Mouse (Mus musculus) limb, embryonic 14.5 days (tissue): ENCODE measurements at regions not wholly inside any gene's neighbourhood (a gene's known extent, or its start where the extent isn't known, plus 50 kb on each side); places are given as distances from the start of the nearest gene placed in this dataset.

Experiments
- ATAC-seq: fragments of 200-750 bp; cut with Nextera tagmentation; 2 replicates; pipeline ENCODE4 v1.8.0; 2017; ENCODE audit warnings: low read depth, moderate number of reproducible peaks, moderate TSS enrichment; ENCODE audit not compliant: low FRiP score
- DNase-seq: peaks from one replicate; pipeline ENCODE4 v3.0.0-alpha.2; 2015; ENCODE audit warnings: low spot score
- H3K27ac ChIP-seq: fragments of 300-500 bp; sonication (generic); replicated peaks from 2 replicates; pipeline ENCODE4 v1.5.1; 2014; ENCODE audit warnings: low read depth, mild to moderate bottlenecking, low read length, moderate library complexity, mixed read lengths
- H3K27me3 ChIP-seq: fragments of 300-500 bp; sonication (generic); 2 replicates; pipeline ENCODE4 v1.6.1; 2014; ENCODE audit warnings: low read length, mixed read lengths; ENCODE audit not compliant: control insufficient read depth, insufficient read depth
- H3K36me3 ChIP-seq: fragments of 300-500 bp; sonication (generic); 2 replicates; pipeline ENCODE4 v1.6.1; 2014; ENCODE audit warnings: mild to moderate bottlenecking, low read length, moderate library complexity, mixed read lengths; ENCODE audit not compliant: control insufficient read depth, insufficient read depth
- H3K4me1 ChIP-seq: fragments of 300-500 bp; sonication (generic); 2 replicates; pipeline ENCODE4 v1.6.1; 2014; ENCODE audit warnings: antibody characterized with exemption, low read length, mixed read lengths; ENCODE audit not compliant: control insufficient read depth, insufficient read depth
- H3K4me2 ChIP-seq: fragments of 300-500 bp; sonication (generic); replicated peaks from 2 replicates; pipeline ENCODE4 v1.6.1; 2014; ENCODE audit warnings: low read depth, mild to moderate bottlenecking, low read length, moderate library complexity; ENCODE audit not compliant: severe bottlenecking
- H3K4me3 ChIP-seq: fragments of 300-500 bp; sonication (generic); replicated peaks from 2 replicates; pipeline ENCODE4 v1.5.1; 2014; ENCODE audit warnings: low read length
- H3K9ac ChIP-seq: fragments of 300-500 bp; sonication (generic); 2 replicates; pipeline ENCODE4 v1.6.1; 2014; ENCODE audit warnings: mild to moderate bottlenecking, low read depth, low read length, moderate library complexity; ENCODE audit not compliant: severe bottlenecking
- H3K9me3 ChIP-seq: fragments of 300-500 bp; sonication (generic); 2 replicates; pipeline ENCODE4 v1.6.1; 2016; ENCODE audit warnings: low read length; ENCODE audit not compliant: control insufficient read depth
- POLR2A ChIP-seq: fragments of 200-500 bp; IDR thresholded peaks from 2 replicates; pipeline ENCODE4 v1.8.0; 2012; ENCODE audit warnings: inconsistent platforms, mild to moderate bottlenecking, moderate library complexity, borderline replicate concordance; ENCODE audit not compliant: insufficient read depth, insufficient read length; ENCODE audit errors: extremely low read depth
- WGBS: fragments of 180-500 bp; shearing (Covaris S2); extraction: QIAGEN DNeasy Blood & Tissue Kit; methylation state at CpG from one replicate; pipeline ENCODE4 v1.1.7; 2014; 5-methylcytosine and 5-hydroxymethylcytosine counted together

DNA sequence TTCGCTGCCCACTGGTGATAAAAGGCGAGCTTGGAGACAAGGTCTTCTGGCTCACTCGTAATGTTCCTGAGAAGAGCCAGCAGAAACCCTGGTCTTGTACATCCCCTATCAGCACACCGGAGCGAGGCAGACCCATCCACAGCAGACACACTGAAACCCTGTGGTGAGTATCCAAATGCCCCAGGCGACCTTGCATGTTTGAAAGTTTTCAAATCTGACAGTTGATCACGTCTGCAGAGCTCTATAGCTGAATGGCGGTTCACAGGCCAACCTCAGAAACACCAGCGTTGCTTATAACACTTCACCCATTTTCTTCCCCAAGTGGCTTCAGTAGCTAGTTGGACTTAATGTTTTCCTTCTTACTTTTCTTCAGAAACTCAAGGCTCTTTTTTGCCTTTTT is 112.6 kb upstream of the Eomes start:
- Histone ChIP-seq H3K9me3 (no peaks in the 10 kb centered on the region), H3K27ac (no peak overlapping the region), H3K4me2 (no peak overlapping the region), H3K4me3 (no peak overlapping the region), H3K9ac (no peak overlapping the region), H3K4me1 (no peaks in the 10 kb centered on the region), H3K27me3 (no peaks in the 10 kb centered on the region), H3K36me3 (no peaks in the 10 kb centered on the region)
- DNase-seq (no peak), ATAC-seq (no peak)
- TF ChIP-seq POLR2A = no peak
- 72% methylated on average over 9 of the region's 9 CpGs for WGBS

DNA sequence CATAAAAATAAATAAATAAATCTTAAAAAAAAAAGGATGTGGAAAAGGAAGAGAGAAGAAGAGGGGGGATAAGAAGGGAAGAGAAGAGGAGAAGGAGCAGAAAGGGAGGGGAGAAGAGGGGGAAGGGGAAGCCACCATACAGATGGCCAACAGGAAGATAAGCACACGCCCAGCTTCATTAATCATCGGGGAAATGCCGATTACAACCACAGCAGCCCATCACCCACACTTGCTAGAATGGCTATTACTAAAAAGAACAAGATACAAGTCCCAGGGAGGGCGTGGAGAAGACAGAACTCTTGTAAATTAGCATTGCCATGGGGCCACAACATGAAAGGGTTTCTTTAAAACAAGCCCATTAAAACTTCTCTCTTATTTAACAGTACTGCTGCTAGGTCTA is 110.7 kb upstream of the Eomes start:
- no peak for TF ChIP-seq POLR2A
- H3K4me1 ChIP-seq = no peaks in the 10 kb centered on the region
- no peak overlapping the region for H3K9ac ChIP-seq
- no peak for DNase-seq
- no peak for ATAC-seq
- H3K9me3 ChIP-seq = 0 out of 2 replicates have a peak, but pooled peaks cover 4% of the 10 kb centered on the region
- H3K4me2 ChIP-seq = no peak overlapping the region
- H3K36me3 ChIP-seq = no peaks in the 10 kb centered on the region
- no peak overlapping the region for H3K27ac ChIP-seq
- H3K27me3 ChIP-seq = no peaks in the 10 kb centered on the region
- no peak overlapping the region for H3K4me3 ChIP-seq
- 53% methylated on average over 4 of the region's 4 CpGs for WGBS

GRCm38 (mm10) chr9:118370581-118370980 is 107.4 kb upstream of the Eomes start:
- H3K27me3 ChIP-seq = no peaks in the 10 kb centered on the region
- no peak overlapping the region for H3K27ac ChIP-seq
- no peaks in the 10 kb centered on the region for H3K36me3 ChIP-seq
- H3K4me2 ChIP-seq = no peak overlapping the region
- no peak overlapping the region for H3K9ac ChIP-seq
- DNase-seq (no peak), ATAC-seq (no peak)
- 0 out of 2 replicates have a peak, but pooled peaks cover 4% of the 10 kb centered on the region for H3K9me3 ChIP-seq
- H3K4me1 ChIP-seq = no peaks in the 10 kb centered on the region
- TF ChIP-seq POLR2A = no peak
- H3K4me3 ChIP-seq = no peak overlapping the region
- WGBS = 71% methylated on average over 6 of the region's 6 CpGs

DNA sequence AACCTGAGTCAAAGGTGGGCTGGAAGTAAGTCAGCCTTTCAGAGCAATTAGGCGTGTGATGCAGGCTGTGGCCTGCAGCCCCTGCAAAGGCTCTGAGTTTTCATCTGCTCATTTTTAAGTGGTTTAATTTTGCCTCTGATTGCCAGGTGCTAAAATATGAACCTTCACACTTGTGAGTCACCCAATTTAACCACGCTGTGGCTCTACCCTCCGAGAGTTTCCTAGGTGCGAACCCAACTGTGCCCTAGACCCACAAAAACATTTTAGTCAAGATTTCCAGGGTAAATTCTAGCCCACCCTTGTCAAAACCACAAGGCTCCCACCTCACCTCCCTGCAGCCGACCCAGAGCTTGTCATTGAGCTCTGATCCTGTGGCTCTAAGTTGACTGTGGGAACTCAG is 103.3 kb upstream of the Eomes start:
- no peak for ATAC-seq
- H3K9ac ChIP-seq = no peak overlapping the region
- no peak overlapping the region for H3K4me3 ChIP-seq
- TF ChIP-seq POLR2A = no peak
- H3K4me2 ChIP-seq = no peak overlapping the region
- no peak overlapping the region for H3K27ac ChIP-seq
- WGBS = 69% methylated on average over 5 of the region's 5 CpGs
- H3K4me1 ChIP-seq = no peaks in the 10 kb centered on the region
- no peaks in the 10 kb centered on the region for H3K27me3 ChIP-seq
- no peak for DNase-seq
- 0 out of 2 replicates have a peak, but pooled peaks cover 4% of the 10 kb centered on the region for H3K9me3 ChIP-seq
- no peaks in the 10 kb centered on the region for H3K36me3 ChIP-seq

DNA sequence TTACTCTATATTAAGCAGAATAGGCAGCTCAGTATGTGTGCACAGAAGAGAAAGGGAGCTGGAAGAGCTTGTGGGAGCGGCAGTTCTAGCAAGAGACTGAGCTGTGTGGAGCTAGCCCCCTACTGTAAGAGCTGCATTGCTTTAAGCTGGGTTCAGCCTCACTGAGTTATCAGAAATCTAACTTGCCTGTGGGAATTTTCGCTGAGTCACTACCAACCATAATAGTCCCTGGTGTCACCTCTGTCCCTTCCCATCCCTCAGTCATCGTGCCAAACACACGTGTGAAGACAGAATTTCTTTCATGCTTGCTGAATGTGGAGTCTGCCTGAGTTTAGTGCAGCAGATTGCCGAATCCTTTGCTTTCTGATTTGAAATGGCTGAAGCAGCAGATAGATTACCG is 99.0 kb upstream of the Eomes start:
- H3K9me3 ChIP-seq = no peaks in the 10 kb centered on the region
- no peak overlapping the region for H3K4me2 ChIP-seq
- no peak for ATAC-seq
- H3K27me3 ChIP-seq = no peaks in the 10 kb centered on the region
- no peaks in the 10 kb centered on the region for H3K4me1 ChIP-seq
- no peak overlapping the region for H3K4me3 ChIP-seq
- WGBS = 29% methylated on average over 6 of the region's 6 CpGs
- DNase-seq = no peak
- no peak for TF ChIP-seq POLR2A
- H3K9ac ChIP-seq = no peak overlapping the region
- no peak overlapping the region for H3K27ac ChIP-seq
- no peaks in the 10 kb centered on the region for H3K36me3 ChIP-seq

DNA sequence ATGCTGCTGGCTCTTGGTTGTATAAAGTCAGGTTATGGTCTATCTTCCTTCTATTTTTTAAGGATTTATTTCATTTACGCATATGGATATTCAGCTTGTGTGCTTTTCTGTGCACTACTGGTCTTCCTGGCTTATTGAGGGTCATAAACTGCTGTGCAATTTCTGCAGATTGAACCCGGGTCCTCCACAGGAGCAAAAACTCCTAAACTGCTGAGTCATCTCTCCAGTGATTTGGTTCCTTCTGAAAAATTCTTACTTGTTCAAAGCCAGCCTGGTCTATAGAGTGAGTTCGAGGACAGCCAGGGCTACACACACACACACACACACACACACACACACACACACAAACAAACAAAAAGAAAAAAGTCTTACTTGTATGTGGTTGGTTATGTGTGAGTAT is 95.5 kb upstream of the Eomes start:
- ATAC-seq = no peak
- Histone ChIP-seq H3K9ac (no peak overlapping the region), H3K27ac (no peak overlapping the region), H3K4me3 (no peak overlapping the region), H3K4me2 (no peak overlapping the region), H3K4me1 (no peaks in the 10 kb centered on the region), H3K9me3 (no peaks in the 10 kb centered on the region), H3K36me3 (no peaks in the 10 kb centered on the region), H3K27me3 (peaks cover 4% of the 10 kb centered on the region)
- no peak for TF ChIP-seq POLR2A
- no peak for DNase-seq
- WGBS = 87% methylated on average over 3 of the region's 3 CpGs
